Mouse (Mus musculus): ENCODE measurements around the gene Surf6.

The Surf6 gene

DNA sequence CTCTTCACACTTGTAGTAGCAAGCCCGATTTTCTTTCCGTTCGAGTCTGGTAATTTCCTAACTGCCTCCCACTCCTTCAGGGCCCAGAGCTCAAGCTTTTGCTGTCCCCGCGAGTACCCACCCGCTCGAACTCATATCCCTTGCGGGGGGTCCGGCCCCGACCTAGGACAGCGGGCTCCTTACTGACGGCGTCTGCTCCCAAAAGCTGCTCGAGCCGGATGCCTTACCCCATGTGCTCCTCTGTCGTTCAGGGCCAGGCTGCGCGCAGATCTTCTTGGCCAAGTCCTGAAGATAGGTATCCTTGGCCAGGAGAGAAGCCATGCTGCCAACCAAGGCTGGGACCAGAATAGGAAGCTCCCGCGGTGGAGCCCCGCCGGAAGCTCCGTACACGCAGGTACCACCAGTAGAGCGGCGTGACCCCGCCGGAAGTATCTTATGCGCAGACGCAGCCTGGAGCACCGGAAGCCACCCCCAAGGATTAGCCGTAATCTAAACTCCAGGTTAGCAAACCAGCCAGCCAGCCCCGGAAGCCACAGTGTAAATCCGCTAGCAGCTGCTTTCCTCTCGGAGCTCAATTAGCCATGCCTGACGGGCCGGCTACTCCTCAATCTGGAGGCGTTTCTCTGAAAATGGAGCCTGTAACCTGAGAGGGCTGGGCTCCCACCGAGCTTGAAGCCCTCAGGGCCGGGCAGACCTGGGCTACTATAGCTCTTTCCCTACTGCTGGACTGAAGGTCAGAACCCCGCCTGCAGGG lies at the start of gene Surf6:
TSS of gene Surf6 (minus strand) at position 413 of the 754 bp plus-strand sequence.
- DNase-seq (ENCODE audit: low spot score in 2 of 2), result peak; percentile 97 to 99

DNA sequence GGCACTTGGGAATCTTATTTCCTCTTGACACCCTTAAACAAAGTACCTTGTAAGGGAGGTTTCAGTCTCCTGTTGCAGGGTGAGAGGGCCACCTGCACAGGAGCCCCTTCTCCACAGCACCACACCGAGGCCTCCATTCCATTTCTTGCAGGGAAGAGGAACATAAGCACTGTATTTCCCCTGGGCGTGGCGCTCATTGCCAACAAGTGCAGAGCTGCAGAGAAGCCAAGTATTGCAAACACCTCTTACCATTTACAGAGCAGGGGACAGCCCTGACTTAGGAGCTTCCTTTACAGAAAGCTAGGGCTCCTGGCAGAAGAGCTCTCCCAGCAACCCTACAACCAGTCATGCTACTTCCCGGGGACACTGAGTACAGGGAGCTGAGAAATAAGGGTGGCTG lies 49.5 kb upstream of the Surf6 start:
- DNase-seq (ENCODE audit: low spot score in 2 of 2), result no peak

DNA sequence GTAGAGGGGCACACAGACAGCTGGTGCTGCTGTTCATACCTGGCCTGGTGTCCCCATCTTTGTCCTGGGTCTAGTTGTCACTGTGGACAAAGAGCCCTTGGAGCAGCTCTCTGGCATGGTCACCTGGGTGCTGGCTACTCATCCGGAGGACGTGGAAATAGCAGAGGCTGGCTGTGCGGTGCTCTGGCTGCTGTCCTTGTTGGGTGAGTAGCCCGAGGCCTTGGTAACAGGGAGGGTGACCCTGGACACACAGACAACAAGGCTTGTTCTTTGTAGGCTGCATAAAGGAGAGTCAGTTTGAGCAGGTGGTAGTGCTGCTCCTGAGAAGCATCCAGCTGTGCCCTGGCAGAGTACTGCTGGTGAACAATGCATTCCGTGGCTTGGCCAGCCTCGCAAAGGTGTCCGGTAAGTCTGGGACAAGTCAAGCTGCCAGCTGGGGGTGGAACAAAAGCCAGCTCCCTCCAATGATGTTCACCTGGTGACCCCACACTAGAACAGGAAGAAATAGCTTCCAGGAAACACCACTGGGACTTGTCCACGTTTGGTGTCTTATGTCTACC lies 48.7 kb upstream of the Surf6 start:
- DNase-seq (ENCODE audit: low spot score in 2 of 2), result no peak

DNA sequence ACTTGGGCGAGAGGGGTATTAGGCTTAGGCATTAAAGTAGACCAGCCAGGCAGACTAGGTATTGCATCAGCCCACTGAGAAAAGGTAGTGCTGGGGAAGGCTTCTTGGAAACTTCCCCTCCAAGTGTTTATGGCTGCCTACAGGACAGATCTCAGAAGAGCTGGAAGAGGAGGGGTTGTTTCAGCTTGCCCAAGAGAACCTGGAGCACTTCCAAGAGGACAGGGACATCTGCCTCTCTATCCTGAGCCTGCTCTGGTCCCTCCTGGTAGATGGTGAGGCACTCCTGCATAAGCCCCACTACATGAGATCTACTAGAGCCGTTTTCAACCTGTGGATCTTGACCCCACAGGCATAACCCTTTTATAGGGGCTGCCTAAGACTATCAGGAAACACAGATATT lies 47.7 kb upstream of the Surf6 start:
- DNase-seq (ENCODE audit: low spot score in 2 of 2), result no peak

DNA sequence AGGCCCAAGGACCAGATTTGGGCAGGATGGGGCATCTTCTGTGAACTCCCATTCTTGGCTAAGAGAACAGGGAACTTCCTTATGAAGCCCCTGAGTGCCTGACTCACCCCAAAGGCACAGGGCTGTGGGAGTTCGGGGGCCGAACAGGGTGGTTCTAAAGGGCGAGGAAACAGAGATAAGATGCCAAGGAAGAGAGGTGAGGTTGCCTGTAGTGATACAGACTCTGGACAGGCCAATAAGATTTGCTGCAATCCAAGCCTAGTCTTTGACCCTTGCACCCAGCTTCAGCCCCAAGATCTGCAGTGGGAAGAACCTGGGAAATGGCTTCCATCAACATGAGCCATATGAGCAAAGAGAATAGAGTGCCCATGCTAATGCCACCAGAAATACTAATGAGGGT lies 40.6 kb upstream of the Surf6 start:
- no peak for DNase-seq (ENCODE audit: low spot score in 2 of 2)

DNA sequence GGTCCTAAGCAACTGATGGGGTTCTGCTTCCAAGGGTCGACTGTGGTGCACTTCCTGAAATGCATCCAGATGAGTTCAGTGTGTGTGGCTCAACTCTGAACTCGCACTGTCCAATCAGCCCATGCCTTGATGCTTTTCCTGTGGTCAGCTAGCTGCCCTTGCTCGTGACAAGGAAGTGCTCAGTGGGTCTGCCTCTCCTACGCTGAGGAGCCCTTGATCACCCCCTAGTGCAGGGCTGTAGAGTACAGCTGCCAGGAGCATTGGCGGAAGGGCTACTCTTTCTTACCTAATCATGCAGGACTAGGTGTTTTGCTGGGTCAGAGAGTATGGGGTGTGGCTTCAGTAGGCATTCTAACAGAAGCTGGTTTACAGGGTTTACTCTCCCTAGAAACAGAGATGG lies 38.9 kb upstream of the Surf6 start:
- DNase-seq (ENCODE audit: low spot score in 2 of 2), result no peak

DNA sequence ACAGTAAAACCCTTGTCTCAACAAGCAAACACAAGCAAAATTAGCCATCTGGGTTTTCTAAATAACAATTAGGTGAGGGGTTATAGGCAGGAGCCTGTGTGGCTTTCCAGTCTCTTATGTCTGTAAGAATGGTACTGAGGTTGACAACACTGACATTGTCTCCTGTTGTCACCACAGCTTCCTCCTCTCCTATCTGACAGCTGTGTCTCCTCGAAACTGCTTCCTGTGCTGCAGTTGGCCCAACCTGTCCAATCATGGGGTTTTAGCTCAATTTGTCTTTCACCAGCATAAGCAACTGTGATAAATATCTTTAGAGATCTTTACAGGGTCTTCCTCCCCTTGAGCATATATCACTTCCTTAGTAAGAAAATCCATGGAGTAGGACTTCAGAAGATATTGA lies 33.7 kb upstream of the Surf6 start:
- DNase-seq (ENCODE audit: low spot score in 2 of 2), result no peak

DNA sequence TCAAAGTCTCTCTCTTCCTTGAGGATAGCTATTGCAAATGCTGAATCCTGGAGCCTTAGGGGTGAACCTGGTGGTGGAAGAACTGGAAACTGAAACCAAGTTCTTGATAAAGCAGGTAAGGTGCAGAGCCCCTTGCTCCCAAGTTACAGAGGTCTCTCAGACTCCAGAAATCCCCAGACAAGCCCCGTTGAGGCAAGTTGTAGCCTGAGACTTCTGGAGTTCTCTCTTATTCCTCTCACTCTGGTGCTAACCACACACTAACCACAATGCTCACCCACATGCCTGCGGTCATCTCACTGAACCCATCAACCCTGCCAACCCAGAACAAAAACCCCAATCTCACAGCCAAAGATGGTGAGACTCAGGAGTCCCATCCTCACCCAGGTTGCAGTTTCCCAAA lies 32.6 kb upstream of the Surf6 start:
- no peak for DNase-seq (ENCODE audit: low spot score in 2 of 2)

DNA sequence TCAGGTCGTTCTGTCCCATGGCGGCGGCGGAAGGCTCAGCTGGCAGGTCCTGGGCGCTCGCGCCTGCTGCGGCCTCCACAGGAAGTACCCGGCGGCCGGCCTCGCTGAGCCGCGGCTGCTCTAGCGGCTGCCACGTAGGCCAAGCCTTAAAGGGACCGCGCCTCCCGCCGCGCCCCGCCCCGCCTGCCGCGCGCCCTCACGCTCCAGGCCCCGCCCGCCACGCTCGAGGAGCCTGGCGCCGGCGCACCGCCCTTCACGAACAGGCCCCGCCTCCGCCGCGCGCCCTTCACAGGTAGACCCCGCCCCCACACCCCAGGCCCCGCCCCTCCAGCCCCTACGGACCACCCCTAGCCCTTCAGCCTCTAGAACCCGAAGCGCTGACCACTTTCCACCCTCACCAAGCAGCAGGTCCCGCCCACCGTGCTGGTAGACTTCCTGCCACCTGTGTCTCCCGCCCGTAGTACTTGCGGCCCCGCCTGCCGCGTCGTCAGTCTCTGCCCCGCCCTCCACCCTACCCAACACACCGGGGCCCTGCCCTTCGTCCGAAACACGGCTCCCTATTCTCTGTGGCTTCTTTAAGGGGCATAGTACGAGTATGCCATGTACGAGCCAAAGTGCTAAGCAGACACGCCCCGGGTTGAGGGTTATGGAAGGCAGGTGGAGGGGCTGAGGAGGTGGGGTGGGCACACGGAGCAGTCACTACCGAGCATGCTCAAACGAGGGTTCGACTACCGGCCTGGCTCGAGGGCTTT lies 30.8 kb upstream of the Surf6 start, which contains the start of the genes Surf4 and Stkld1:
TSS of gene Surf4 (minus strand) at position 625 of the 752 bp plus-strand sequence.
TSS of gene Stkld1 (plus strand) at position 744 of the 752 bp plus-strand sequence.
- peak; percentile 88 to 94 for DNase-seq (ENCODE audit: low spot score in 2 of 2)

DNA sequence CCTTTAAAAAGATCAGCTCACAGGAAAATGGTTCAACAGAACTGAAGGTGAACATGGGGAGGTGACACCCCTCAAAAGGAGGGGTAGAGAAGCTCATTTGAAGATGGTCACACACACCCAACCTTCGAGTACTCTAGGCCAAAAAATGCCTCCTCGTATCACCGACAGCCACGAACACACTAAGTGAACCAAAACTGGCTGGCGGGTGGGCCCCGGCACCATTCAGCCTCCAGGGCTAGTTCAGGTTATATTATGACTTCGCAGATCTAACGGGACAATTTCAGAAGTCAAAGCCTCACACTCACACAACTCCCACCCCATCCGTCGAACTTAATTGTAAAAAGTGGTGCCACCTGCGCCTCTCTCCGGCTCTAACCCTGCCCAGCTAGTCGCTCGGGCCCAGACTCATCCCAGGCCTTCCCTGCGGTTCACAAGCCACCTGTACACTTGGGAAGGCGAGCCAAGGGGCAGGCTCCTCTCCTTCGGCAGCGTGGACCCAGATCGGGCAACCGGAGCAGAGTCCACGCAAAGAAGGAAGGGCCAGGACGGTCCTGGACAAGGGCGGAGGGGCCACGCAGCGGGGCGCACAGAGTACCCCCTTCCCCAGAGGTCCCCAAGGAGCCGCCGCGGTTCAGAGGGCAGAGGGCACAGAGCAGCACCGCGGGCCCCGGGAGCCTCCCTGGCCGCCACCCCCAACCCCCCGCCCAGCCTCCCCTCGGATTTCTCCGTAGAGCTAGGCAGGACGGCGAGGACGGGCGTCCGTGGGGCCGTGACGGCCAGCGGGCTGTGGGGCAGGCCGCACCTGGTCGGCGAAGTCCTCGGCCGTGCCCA lies 30.0 kb upstream of the Surf6 start:
- DNase-seq (ENCODE audit: low spot score in 2 of 2), result peak in 1 of 2 experiments; percentile 33

DNA sequence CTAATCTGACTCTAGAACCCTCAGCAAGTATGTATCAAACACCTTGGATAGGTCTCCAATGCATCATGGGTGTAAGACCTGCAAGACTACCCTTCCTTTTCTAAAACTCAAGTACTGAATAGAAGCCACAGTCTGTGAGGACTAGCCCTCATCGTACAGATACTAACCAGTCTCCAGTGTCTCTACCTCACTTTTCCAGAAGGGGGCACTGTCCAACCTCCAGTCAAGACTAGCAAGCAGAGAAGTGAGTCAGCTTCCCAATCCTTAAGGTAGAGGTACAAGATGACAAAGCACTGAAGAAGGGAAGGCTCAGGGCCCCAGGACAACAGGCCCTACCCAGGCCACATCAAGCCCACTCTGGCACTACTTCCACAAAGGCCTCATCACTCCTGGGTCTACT lies 27.7 kb upstream of the Surf6 start:
- DNase-seq (ENCODE audit: low spot score in 2 of 2), result peak; percentile 64 to 81

DNA sequence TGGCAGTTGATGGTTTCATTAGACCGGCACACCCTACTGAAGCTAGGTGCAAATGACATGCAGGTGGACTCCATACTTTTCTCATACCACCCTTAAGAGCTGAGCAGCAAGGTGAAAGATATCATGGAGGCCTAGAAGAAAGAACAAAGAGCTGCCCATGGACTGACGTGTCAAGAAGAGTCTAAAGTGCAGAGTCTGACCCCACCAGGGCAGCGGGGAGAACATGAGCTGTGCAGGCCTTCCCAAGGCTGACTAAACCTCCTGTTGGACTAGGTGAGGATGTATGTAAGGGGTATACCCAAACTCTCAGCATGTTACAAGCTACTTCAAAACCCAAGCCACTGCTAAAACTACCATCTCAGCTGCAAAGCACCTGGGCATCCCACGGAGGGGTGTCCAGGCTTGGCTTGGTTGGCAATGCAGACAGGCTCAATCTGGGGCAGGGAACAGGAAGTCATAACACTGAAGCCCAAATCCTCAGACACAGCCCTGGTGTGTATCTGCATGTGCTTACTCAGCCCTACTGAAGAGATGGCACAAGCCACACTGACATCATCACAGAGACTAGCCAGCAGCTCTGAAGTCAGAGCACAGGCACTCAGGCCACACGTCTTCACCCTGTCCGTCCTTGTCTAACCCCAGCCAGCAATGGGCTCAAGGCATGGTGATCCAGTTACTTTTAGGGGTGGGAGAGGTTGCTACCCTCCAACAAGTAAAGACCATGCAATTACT lies 25.2 kb upstream of the Surf6 start:
- no peak for DNase-seq (ENCODE audit: low spot score in 2 of 2)

DNA sequence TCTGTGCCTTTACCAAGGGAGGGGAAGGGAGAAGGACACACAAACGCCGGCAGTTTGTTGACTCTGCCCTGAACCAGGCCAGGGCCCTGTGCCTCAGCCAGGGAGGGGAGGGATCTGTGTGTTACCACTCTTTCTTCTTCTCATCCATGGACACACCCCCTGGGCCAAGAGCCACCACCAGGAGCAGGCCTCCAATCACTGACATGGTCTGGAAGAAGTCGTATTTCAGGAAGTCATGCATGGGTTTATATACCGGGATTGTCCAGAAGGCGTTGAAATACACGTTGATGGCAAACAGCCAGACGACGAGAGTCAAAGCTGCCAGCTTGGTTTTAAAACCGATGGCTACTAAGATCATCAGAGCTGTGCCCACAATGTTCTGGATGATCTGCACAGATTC lies 19.1 kb upstream of the Surf6 start:
- DNase-seq (ENCODE audit: low spot score in 2 of 2), result no peak

DNA sequence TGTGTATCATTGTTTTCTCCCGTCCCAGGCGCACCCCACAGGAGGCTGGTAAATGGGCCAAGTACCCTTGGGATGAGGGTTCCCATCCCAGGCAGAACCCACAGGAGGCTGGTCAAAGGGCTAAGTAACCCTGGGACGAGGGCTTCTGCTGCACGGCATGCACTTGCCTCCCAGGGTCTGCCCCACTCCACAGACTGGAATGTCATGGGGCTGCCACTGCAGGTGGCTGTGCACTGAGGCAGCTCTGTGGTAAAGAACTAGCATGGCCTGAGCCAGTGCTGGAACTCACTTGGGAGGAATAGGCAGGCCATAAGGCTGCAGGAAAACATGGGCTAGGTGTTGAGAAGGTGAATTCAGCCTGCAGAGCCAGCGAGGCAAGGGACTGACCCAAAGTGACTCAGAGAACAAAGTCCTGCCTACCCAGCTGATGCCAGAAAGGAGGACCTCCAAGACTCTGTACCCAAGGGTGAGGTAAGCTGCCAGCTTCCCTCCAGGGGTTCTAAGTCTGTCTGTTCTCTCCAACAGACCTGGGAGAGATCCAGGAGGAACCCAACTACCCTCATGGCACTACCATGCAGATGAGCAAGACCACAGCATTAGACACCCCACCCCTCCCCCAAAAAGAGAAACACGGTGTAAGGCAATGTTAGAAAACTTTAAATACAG lies 17.6 kb upstream of the Surf6 start:
- no peak for DNase-seq (ENCODE audit: low spot score in 2 of 2)

DNA sequence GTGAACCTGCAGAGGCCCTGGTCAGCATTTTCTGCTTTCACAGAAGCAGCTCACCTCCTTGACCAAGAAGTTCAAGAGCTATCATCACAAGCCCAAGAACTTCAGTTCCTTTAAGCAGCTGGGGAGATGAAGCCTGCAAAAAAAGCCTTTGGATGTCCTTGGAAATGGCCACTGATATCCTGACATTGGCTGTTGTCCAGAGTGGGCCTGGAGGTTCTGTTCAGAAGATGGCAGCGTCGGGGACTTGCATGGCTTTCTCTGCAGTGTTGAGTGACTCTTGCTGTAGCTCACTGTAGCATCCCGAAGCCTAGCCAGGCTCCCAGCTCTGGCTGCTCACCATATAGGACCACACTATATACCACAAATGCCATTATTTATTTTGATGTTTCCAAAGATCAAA lies 17.0 kb upstream of the Surf6 start:
- no peak for DNase-seq (ENCODE audit: low spot score in 2 of 2)

DNA sequence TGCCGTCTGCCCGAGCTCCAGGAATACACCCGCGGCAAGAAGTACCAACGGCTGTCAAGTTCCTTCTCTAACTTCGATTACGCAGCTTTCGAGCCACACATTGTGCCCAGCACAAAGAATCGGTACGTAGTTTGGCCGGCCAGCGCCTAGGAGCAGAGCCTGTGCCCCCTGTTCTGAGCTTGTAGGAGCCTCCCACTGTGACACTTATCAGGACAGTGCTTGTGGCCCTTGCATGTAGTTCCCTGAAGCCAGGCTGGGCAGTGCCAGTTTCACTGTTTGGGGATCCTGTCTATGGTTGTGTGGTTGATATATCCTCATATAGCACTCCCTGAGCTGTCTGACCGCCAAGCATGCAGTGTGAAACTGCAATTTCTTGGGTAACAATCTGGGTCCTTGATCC lies 14.1 kb upstream of the Surf6 start:
- DNase-seq (ENCODE audit: low spot score in 2 of 2), result no peak

DNA sequence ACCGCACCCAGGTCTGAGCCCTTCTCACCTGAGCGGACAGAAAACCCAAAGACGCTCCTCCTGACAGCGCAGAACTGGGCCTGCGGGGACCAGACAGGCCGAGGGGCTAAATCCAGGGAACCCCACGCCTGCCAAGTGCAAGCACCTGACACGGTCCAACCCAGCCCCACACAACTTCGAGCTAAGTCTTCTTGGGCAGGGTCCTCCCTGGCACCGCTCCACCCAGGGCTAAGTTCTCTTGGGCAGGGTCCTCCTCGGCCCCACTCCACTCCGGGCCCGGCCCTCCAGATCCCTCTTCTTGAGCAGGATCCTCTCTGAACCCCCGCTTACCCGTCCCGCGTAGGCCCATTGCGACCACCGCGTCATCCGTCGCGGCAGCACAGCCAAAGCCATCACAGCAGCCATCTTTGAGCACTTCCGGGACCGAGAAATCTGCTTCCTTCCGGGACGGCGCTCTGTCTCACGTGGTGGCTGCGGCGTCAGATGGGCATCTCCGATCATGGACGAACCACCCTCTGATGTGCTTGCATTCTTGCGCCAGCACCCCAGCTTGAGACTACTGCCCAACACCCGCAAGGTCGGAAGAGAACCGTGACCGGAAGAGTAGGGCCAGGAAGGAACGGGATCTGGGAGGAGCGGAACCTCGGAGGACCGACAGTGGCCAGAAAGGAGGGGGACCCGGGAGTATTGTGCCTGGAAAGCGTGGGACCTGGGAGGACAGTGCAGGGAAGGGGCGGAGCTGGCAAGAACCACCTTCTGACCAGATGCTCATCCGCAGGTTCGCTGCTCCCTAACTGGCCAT lies 13.4 kb upstream of the Surf6 start, which contains the start of the genes Surf2 and Surf1:
TSS of gene Surf2 (plus strand) at position 441 of the 802 bp plus-strand sequence.
TSS of gene Surf1 (minus strand) at position 604 of the 802 bp plus-strand sequence.
- peak; percentile 86 to 91 for DNase-seq (ENCODE audit: low spot score in 2 of 2)

DNA sequence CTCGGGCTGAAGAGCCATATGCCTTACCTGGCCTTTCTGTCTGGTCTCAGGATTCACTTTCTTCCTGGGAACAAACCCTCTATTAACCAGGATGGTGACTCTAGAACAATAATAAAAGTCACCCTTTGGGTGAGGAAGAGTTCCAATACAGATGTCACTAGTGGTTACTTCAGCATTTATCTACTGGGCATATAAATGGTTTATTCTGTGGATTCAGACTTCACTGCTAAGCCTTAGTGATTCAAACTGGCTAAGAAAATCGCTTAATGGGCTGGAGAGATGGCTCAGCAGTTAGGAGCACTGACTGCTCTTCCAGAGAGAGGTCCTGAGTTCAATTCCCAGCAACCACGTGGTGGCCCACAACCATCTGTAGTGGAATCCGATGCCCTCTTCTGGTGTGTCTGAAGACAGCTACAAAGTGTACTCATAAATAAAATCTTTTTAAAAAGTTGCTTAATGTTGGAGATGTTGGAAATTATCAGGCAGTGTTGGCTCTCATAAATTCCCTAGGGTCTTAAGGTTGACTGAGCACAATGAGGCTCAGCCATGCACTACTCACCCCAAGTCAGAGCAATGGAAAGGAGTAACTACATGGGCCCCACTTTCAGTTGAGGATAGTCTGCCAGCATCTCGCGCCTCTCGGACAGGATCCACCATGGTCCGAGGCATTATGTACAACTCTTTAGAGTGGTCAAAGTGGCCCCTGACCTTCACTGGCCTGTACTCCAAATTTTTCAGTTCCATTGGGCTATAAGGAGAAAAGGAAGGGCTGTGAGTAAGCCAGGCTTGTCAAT lies 11.7 kb upstream of the Surf6 start:
- DNase-seq (ENCODE audit: low spot score in 2 of 2), result no peak
